Mouse (Mus musculus): ENCODE data around the gene Muc5b. TPM values are rescaled to one million over a fixed set of nuclear protein-coding genes. Genes with fewer than 3 reads are reported as not detected.

The Muc5b gene
- polyA plus RNA-seq, 1 experiment from 2014 or later = 0.01 TPM

DNA sequence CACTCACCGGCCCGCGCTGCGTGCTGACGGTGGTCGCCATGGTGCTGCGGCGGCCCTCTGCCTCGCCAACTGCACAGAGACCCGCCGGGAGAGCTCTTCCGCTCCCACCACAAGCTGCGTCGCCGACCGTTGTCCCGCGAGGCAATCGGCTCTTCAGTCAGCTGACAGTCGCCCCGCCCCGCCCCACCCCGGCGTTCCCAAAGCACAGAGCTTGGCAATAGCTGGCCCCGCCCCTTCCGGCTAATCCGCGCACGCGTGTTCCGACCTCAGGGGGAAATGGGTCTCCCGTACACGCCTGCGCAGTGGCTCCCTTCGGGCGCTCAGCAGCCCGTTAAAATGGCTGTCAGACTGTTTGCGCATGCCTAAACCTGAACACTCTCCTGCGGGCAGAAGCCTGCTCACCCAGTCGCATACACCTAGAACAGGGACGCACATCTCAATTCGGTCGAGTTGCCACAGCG is 63.4 kb downstream of the Muc5b start:
- Histone ChIP-seq H3K4me3 (replicated peaks) (peak overlapping the region; percentile 84), H3K9ac (peak overlapping the region; percentile 87), H3K27ac (replicated peaks) (peak overlapping the region; percentile 79), H3K36me3 (replicated peaks) (no peaks in the 10 kb centered on the region), H3K9me3 (replicated peaks) (no peaks in the 10 kb centered on the region), H3K4me1 (replicated peaks) (peaks cover 33% of the 10 kb centered on the region), H3K27me3 (peaks cover 26% of the 10 kb centered on the region), H3K4me2 (peak overlapping the region; percentile 74)
- peak; percentile 96 for ATAC-seq (ENCODE audit: insufficient read depth)
- WGBS (ENCODE audit: insufficient replicate concordance) = under 1% methylated on average over 44 of the region's 44 CpGs

DNA sequence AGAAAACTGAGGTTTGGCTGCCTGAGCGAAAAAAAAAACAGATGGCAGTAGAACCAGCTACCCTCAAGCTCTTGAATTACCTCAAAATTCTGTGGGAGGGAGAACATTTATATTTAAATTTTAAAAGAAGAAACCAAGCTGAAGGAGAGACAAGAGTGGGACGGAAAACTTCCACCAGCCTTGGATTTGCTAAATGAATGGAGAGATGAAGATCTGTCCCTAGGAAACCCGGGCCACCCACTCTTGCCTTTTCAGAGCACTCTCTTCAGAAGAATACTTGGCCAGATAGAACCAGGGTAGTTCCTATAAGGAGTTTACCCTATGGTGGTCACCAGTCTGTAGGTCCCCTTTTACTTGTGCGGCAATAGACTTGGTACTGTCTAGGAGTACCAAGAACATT is 63.9 kb downstream of the Muc5b start:
- ATAC-seq (ENCODE audit: insufficient read depth) = no peak
- peaks cover 33% of the 10 kb centered on the region for H3K4me1 ChIP-seq (replicated peaks)
- WGBS (ENCODE audit: insufficient replicate concordance) = 74% methylated on average over 4 of the region's 4 CpGs
- H3K36me3 ChIP-seq (replicated peaks) = no peaks in the 10 kb centered on the region
- peak overlapping the region; percentile 12; the same call in 1 of the 2 replicates for H3K9ac ChIP-seq
- H3K27me3 ChIP-seq = peaks cover 30% of the 10 kb centered on the region
- H3K27ac ChIP-seq (replicated peaks) = peak overlapping the region; percentile 24
- H3K4me3 ChIP-seq (replicated peaks) = peak overlapping the region; percentile 84
- no peaks in the 10 kb centered on the region for H3K9me3 ChIP-seq (replicated peaks)
- peak overlapping the region; percentile 74 for H3K4me2 ChIP-seq

GRCm38 (mm10) chr7:141908591-141908990 is 69.7 kb downstream of the Muc5b start:
- Histone ChIP-seq H3K36me3 (replicated peaks) (no peaks in the 10 kb centered on the region), H3K27ac (replicated peaks) (no peak overlapping the region), H3K4me3 (replicated peaks) (no peak overlapping the region), H3K9ac (no peak overlapping the region), H3K27me3 (peaks cover 74% of the 10 kb centered on the region), H3K4me1 (replicated peaks) (no peaks in the 10 kb centered on the region), H3K4me2 (no peak overlapping the region), H3K9me3 (replicated peaks) (no peaks in the 10 kb centered on the region)
- ATAC-seq (ENCODE audit: insufficient read depth) = no peak
- WGBS (ENCODE audit: insufficient replicate concordance) = 51% methylated on average over 6 of the region's 6 CpGs

DNA sequence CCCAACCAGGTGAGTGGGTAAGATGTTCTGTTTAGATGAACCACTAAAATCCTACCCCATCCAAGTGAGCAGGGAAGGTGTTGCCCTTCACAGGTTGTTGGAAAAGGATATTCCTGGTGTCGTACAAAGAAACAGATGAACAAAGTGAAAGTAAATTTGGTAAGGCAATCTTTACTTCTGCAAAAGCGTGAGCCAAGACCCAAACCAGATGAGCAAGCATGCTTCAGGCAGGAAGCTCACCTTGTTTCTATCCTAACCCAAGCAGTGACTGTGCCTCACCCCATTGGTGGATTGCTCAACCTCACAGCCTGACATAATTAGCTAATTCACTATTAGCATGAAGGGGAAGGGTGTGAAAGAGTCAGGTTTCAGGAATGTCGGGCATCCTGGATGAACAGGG is 72.4 kb downstream of the Muc5b start:
- Histone ChIP-seq H3K27me3 (peaks cover 67% of the 10 kb centered on the region), H3K36me3 (replicated peaks) (no peaks in the 10 kb centered on the region), H3K9ac (no peak overlapping the region), H3K9me3 (replicated peaks) (no peaks in the 10 kb centered on the region), H3K4me1 (replicated peaks) (no peaks in the 10 kb centered on the region), H3K4me2 (no peak overlapping the region), H3K4me3 (replicated peaks) (no peak overlapping the region), H3K27ac (replicated peaks) (no peak overlapping the region)
- WGBS (ENCODE audit: insufficient replicate concordance) = 38% methylated on average over 3 of the region's 3 CpGs
- no peak for ATAC-seq (ENCODE audit: insufficient read depth)

GRCm38 (mm10) chr7:141918407-141918806 is 79.5 kb downstream of the Muc5b start, which contains the start of gene Tollip:
Tollip (minus strand) TSS chr7:141918507.
- H3K27ac ChIP-seq (replicated peaks) = no peak within 1 kb of the TSS
- peaks cover 31% of the 10 kb centered on the region for H3K27me3 ChIP-seq
- ATAC-seq (ENCODE audit: insufficient read depth) = no peak
- no peak within 1 kb of the TSS for H3K9ac ChIP-seq
- no peaks in the 10 kb centered on the region for H3K4me1 ChIP-seq (replicated peaks)
- WGBS (ENCODE audit: insufficient replicate concordance) = 70% methylated on average over 2 of the region's 2 CpGs
- H3K9me3 ChIP-seq (replicated peaks) = no peaks in the 10 kb centered on the region
- no peak within 1 kb of the TSS for H3K4me3 ChIP-seq (replicated peaks)
- H3K4me2 ChIP-seq = no peak within 1 kb of the TSS
- H3K36me3 ChIP-seq (replicated peaks) = no peaks in the 10 kb centered on the region

Other genes with a start within 250 kb of the Muc5b start
- gene Muc6, start 183.8 kb upstream of the Muc5b start, polyA plus RNA-seq (2015; fragmentation: Nextera tagmentation; extraction: Ambion mirVana) = 3.1 and 3.3 TPM in 2 replicates
- gene Muc2, start 148.7 kb upstream of the Muc5b start, polyA plus RNA-seq (2015; fragmentation: Nextera tagmentation; extraction: Ambion mirVana) = 0.10 and 0.20 TPM in 2 replicates
- not detected in 2 replicates for gene Muc5ac, start 50.1 kb upstream of the Muc5b start, polyA plus RNA-seq (2015; fragmentation: Nextera tagmentation; extraction: Ambion mirVana)
- gene Tollip, start 79.4 kb downstream of the Muc5b start, polyA plus RNA-seq (2015; fragmentation: Nextera tagmentation; extraction: Ambion mirVana) = 23.1 and 25.6 TPM in 2 replicates
- gene Brsk2, start 110.7 kb downstream of the Muc5b start, polyA plus RNA-seq (2015; fragmentation: Nextera tagmentation; extraction: Ambion mirVana) = 0.17 and 0.22 TPM in 2 replicates
- gene Mob2, start 222.0 kb downstream of the Muc5b start, polyA plus RNA-seq (2015; fragmentation: Nextera tagmentation; extraction: Ambion mirVana) = 66.1 and 70.2 TPM in 2 replicates

Measured in liver, embryonic 15.5 days (tissue).